ENCODE assay signal across 18 mouse cellular contexts in genomic region chr9:105701966-105702365, GRCm38 (mm10). TPM values are rescaled to one million over a fixed set of nuclear protein-coding genes. Genes with fewer than 3 reads are reported as not detected.
DNase-seq lines count a peak whose midpoint lies in the region; ATAC-seq and TF ChIP-seq lines count a peak whose summit lies in the region.
"Had no signal": no experiment of that assay in that cellular context is flagged by ENCODE, and none has a peak within 500 bp of the region (broad histone marks: within the 10 kb centered on the region; RNA-seq: fewer than 3 reads in every experiment).

No protein-coding gene starts in this region.

- TF ChIP-seq CTCF in stomach, postnatal 0 days (IDR thresholded peaks at IDR 0.05; ENCODE audit: low read depth): no peak

- H3K27me3 ChIP-seq in stomach, embryonic 15.5 days (replicated peaks): no peaks in the 10 kb centered on the region
- H3K27me3 ChIP-seq in stomach, postnatal 0 days (ENCODE audit: control insufficient read depth, insufficient read depth, low read length): no peaks in the 10 kb centered on the region
- H3K27me3 ChIP-seq: hindbrain, embryonic 13.5 days had no signal

- 60% methylated on average over 9 of the region's 9 CpGs for WGBS in stomach, embryonic 15.5 days
- 65% methylated on average over 9 of the region's 9 CpGs for WGBS in stomach, postnatal 0 days

- peaks cover 12% of the 10 kb centered on the region; the same call in 1 of the 2 replicates for H3K4me1 ChIP-seq in stomach, embryonic 15.5 days
- peaks cover 5% of the 10 kb centered on the region; the same call in 1 of the 2 replicates for H3K4me1 ChIP-seq in stomach, postnatal 0 days (replicated peaks; ENCODE audit: control insufficient read depth, insufficient read depth)

- H3K9me3 ChIP-seq in stomach, embryonic 15.5 days: no peaks in the 10 kb centered on the region
- no peaks in the 10 kb centered on the region for H3K9me3 ChIP-seq in stomach, postnatal 0 days (ENCODE audit: control insufficient read depth, low read length)
- H3K9me3 ChIP-seq: hindbrain, embryonic 13.5 days had no signal

- no peak overlapping the region for H3K9ac ChIP-seq in stomach, embryonic 15.5 days
- H3K9ac ChIP-seq in stomach, postnatal 0 days (ENCODE audit: low read length): no peak overlapping the region
- H3K9ac ChIP-seq: hindbrain, embryonic 13.5 days had no signal

- no peak overlapping the region for H3K4me2 ChIP-seq in stomach, embryonic 15.5 days
- H3K4me2 ChIP-seq in stomach, postnatal 0 days (replicated peaks; ENCODE audit: low read depth): no peak overlapping the region
- H3K4me2 ChIP-seq: hindbrain, embryonic 13.5 days; midbrain, embryonic 11.5 days had no signal

- no peak for TF ChIP-seq EP300 in stomach, postnatal 0 days (optimal IDR thresholded peaks at IDR 0.05)

- H3K4me3 ChIP-seq in stomach, embryonic 15.5 days (replicated peaks): no peak overlapping the region
- no peak overlapping the region for H3K4me3 ChIP-seq in stomach, postnatal 0 days (ENCODE audit: low read depth, low read length)
- H3K4me3 ChIP-seq: hindbrain, embryonic 13.5 days had no signal

- H3K36me3 ChIP-seq in stomach, embryonic 15.5 days: no peaks in the 10 kb centered on the region
- no peaks in the 10 kb centered on the region for H3K36me3 ChIP-seq in stomach, postnatal 0 days (ENCODE audit: control insufficient read depth, insufficient read depth, low read length)
- H3K36me3 ChIP-seq: hindbrain, embryonic 13.5 days had no signal

- 0 out of 2 replicates have a peak, but pooled peaks have one; percentile 30 for ATAC-seq in stomach, embryonic 15.5 days (ENCODE audit: insufficient read depth, low FRiP score, low read depth)
- ATAC-seq in stomach, postnatal 0 days (ENCODE audit: low FRiP score, low TSS enrichment): no peak
- no peak for ATAC-seq in activated CD4-positive, CD25-positive, alpha-beta regulatory T cell, adult 4 months
- ATAC-seq: inflammation-experienced regulatory T-cells, adult 6 months had no signal

- peak; percentile 20 to 34 for DNase-seq in heart, postnatal 10 days
- DNase-seq in heart, adult 9 months (ENCODE audit: low spot score in 2 of 2): no peak
- no peak for DNase-seq in stomach, postnatal 0 days (ENCODE audit: low spot score)
- DNase-seq in gastrocnemius, postnatal 14 days: peak; percentile 53
- no peak for DNase-seq in frontal cortex, postnatal 14 days (ENCODE audit: low spot score in 2 of 2)
- DNase-seq: adrenal gland, postnatal 14 days; cerebellum, postnatal 10 days; kidney, adult 8-10 months; kidney, postnatal 25 days; liver; thymus, adult 18-20 months; thymus, postnatal 4 days had no signal

- no peak overlapping the region for H3K27ac ChIP-seq in stomach, embryonic 15.5 days
- H3K27ac ChIP-seq in stomach, postnatal 0 days (replicated peaks): no peak overlapping the region
- H3K27ac ChIP-seq: hindbrain, embryonic 13.5 days; macrophage had no signal

- intact Hi-C loops in heart, postnatal 10 days (cut with DNase I): no loop called here
- intact Hi-C loops in gastrocnemius, postnatal 14 days (cut with DNase I; ENCODE audit: low total_unique reads): no loop called here

RNA-seq across cellular contexts. Expression of gene Pik3r4, which starts 59.2 kb away (rescaled TPM):
- total RNA-seq in heart, postnatal 10 days (2021): 10 to 100 TPM; 23.0 to 26.1 TPM
- 17.2 and 19.7 TPM in 2 replicates for polyA plus RNA-seq in stomach, embryonic 15.5 days (2015; fragmentation: Nextera tagmentation; extraction: Ambion mirVana)
- polyA plus RNA-seq in stomach, postnatal 0 days (2015; fragmentation: Nextera tagmentation; extraction: Ambion mirVana): 10.0 and 10.4 TPM in 2 replicates
- 10 to 100 TPM; 10.9 to 11.6 TPM for total RNA-seq in gastrocnemius, postnatal 14 days (2021)
- polyA plus RNA-seq in activated CD4-positive, CD25-positive, alpha-beta regulatory T cell, adult 4 months (2017; shearing (Covaris generic)): 10 to 100 TPM; 16.4 to 16.6 TPM

Comparison
In these comparisons a context has a peak if more than half of its experiments do, and no peak if none do; other contexts are left out.
1. DNase-seq: peak in heart, postnatal 10 days (2 of 2) and gastrocnemius, postnatal 14 days (single experiment); none in heart, adult 9 months (0 of 2), stomach, postnatal 0 days (single experiment) and frontal cortex, postnatal 14 days (0 of 2).